Mouse (Mus musculus): ENCODE results near the gene Relb.
"Not testable (repeated sequence)": the region's sequence is repeated elsewhere in the genome, so short reads cannot be mapped to it uniquely, and the experiment has no call there.

Gene Relb

GRCm38 (mm10) chr7:19628536-19629360 is 490 bp downstream of the Relb start:
- peak; percentile 81 for DNase-seq

- no peak for DNase-seq
Observed at GRCm38 (mm10) chr7:19628192-19628535, 1.1 kb downstream of the Relb start.

GRCm38 (mm10) chr7:19627721-19628120 is 1.5 kb downstream of the Relb start:
- DNase-seq, result no peak

- DNase-seq, result no peak
Observed at GRCm38 (mm10) chr7:19623433-19623832, 5.8 kb downstream of the Relb start.

- DNase-seq, result no peak
Observed at GRCm38 (mm10) chr7:19622241-19622640, 7.0 kb downstream of the Relb start.

- DNase-seq, result no peak
Observed at GRCm38 (mm10) chr7:19620811-19621210, 8.4 kb downstream of the Relb start.

- DNase-seq, result peak; percentile 77
Observed at GRCm38 (mm10) chr7:19619004-19619801, 10.0 kb downstream of the Relb start.

- DNase-seq, result no peak
Observed at GRCm38 (mm10) chr7:19615036-19615577, 14.1 kb downstream of the Relb start.

- no peak for DNase-seq
Observed at GRCm38 (mm10) chr7:19610969-19611368, 18.3 kb downstream of the Relb start.

GRCm38 (mm10) chr7:19609641-19610332 is 19.5 kb downstream of the Relb start:
- no peak for DNase-seq

- no peak for DNase-seq
Observed at GRCm38 (mm10) chr7:19607291-19607690, 21.9 kb downstream of the Relb start.

GRCm38 (mm10) chr7:19604606-19605214 is 24.5 kb downstream of the Relb start:
- DNase-seq, result not testable (repeated sequence)

- DNase-seq, result peak; percentile 95
Observed at GRCm38 (mm10) chr7:19603849-19604605, 25.2 kb downstream of the Relb start, which contains the start of gene Clasrp. Gene Clasrp, minus strand, starts transcription at chr7:19604486.

- DNase-seq, result no peak
Observed at GRCm38 (mm10) chr7:19603055-19603454, 26.2 kb downstream of the Relb start.

GRCm38 (mm10) chr7:19600562-19600961 is 28.7 kb downstream of the Relb start:
- DNase-seq, result no peak

GRCm38 (mm10) chr7:19593061-19593730 is 36.0 kb downstream of the Relb start:
- DNase-seq, result no peak

GRCm38 (mm10) chr7:19589917-19590316 is 39.3 kb downstream of the Relb start:
- peak; percentile 86 for DNase-seq

- no peak for DNase-seq
Observed at GRCm38 (mm10) chr7:19589207-19589606, 40.0 kb downstream of the Relb start.

GRCm38 (mm10) chr7:19586269-19586668 is 43.0 kb downstream of the Relb start:
- no peak for DNase-seq

GRCm38 (mm10) chr7:19580634-19581033 is 48.6 kb downstream of the Relb start:
- no peak for DNase-seq

- no peak for DNase-seq
Observed at GRCm38 (mm10) chr7:19579751-19580150, 49.5 kb downstream of the Relb start.

Measured in cerebellum, adult 8-10 months (tissue).